Mouse (Mus musculus) midbrain, embryonic 16.5 days (tissue): ENCODE measurements at regions not wholly inside any gene's neighbourhood (a gene's known extent, or its start where the extent isn't known, plus 50 kb on each side); places are given as distances from the start of the nearest gene placed in this dataset.
"Not testable (repeated sequence)": the region's sequence is repeated elsewhere in the genome, so short reads cannot be mapped to it uniquely, and the experiment has no call there.

ENCODE experiments used
- ATAC-seq: fragments of 200-750 bp; cut with Nextera tagmentation; 2 replicates; pipeline ENCODE4 v1.8.0; 2017; ENCODE audit warnings: moderate TSS enrichment
- H3K27ac ChIP-seq: fragments of 300-500 bp; sonication (generic); 2 replicates; pipeline ENCODE4 v1.5.1; 2014; ENCODE audit warnings: mild to moderate bottlenecking, low read length, mixed read lengths
- H3K27me3 ChIP-seq: fragments of 300-500 bp; sonication (generic); 2 replicates; pipeline ENCODE4 v1.6.1; 2014; ENCODE audit warnings: low read depth, low read length, mixed read lengths; ENCODE audit not compliant: control insufficient read depth, insufficient read depth
- H3K36me3 ChIP-seq: fragments of 300-500 bp; sonication (generic); 2 replicates; pipeline ENCODE4 v1.6.1; 2014; ENCODE audit warnings: mild to moderate bottlenecking, low read length, moderate library complexity, mixed read lengths; ENCODE audit not compliant: control insufficient read depth, insufficient read depth
- H3K4me1 ChIP-seq: fragments of 300-500 bp; sonication (generic); 2 replicates; pipeline ENCODE4 v1.6.1; 2014; ENCODE audit warnings: mild to moderate bottlenecking, low read length, mixed read lengths; ENCODE audit not compliant: control insufficient read depth, insufficient read depth
- H3K4me2 ChIP-seq: fragments of 300-500 bp; sonication (generic); 2 replicates; pipeline ENCODE4 v1.6.1; 2014; ENCODE audit warnings: mild to moderate bottlenecking, low read length, mixed read lengths
- H3K4me3 ChIP-seq: fragments of 300-500 bp; sonication (generic); 2 replicates; pipeline ENCODE4 v1.5.1; 2014; ENCODE audit warnings: low read depth, mild to moderate bottlenecking, low read length, moderate library complexity, mixed read lengths
- H3K9ac ChIP-seq: fragments of 300-500 bp; sonication (generic); 2 replicates; pipeline ENCODE4 v1.6.1; 2014; ENCODE audit warnings: low read depth, low read length, mixed read lengths
- H3K9me3 ChIP-seq: fragments of 300-500 bp; sonication (generic); replicated peaks from 2 replicates; pipeline ENCODE4 v1.6.1; 2014; ENCODE audit warnings: mild to moderate bottlenecking, low read length, mixed read lengths; ENCODE audit not compliant: control insufficient read depth, poor library complexity, severe bottlenecking
- WGBS: fragments of 180-500 bp; shearing (Covaris S2); extraction: QIAGEN DNeasy Blood & Tissue Kit; methylation state at CpG from one replicate; pipeline ENCODE4 v1.1.7; 2014; 5-methylcytosine and 5-hydroxymethylcytosine counted together

GRCm38 (mm10) chr3:11323101-11323500, 987.6 kb upstream of the Gm38303 start:
- no peak overlapping the region for H3K4me3 ChIP-seq
- 61% methylated on average over 2 of the region's 2 CpGs for WGBS
- H3K4me2 ChIP-seq: no peak overlapping the region
- H3K36me3 ChIP-seq: no peaks in the 10 kb centered on the region
- H3K27ac ChIP-seq: no peak overlapping the region
- H3K9ac ChIP-seq: no peak overlapping the region
- ATAC-seq: no peak
- no peaks in the 10 kb centered on the region for H3K9me3 ChIP-seq
- H3K4me1 ChIP-seq: no peaks in the 10 kb centered on the region
- H3K27me3 ChIP-seq: no peaks in the 10 kb centered on the region

GRCm38 (mm10) chr3:11293001-11293400, 957.5 kb upstream of the Gm38303 start:
- ATAC-seq: no peak
- no peak overlapping the region for H3K4me3 ChIP-seq
- no peak overlapping the region for H3K27ac ChIP-seq
- H3K27me3 ChIP-seq: no peaks in the 10 kb centered on the region
- H3K4me1 ChIP-seq: no peaks in the 10 kb centered on the region
- no peak overlapping the region for H3K9ac ChIP-seq
- H3K9me3 ChIP-seq: no peaks in the 10 kb centered on the region
- 61% methylated on average over 3 of the region's 3 CpGs for WGBS
- no peak overlapping the region for H3K4me2 ChIP-seq
- no peaks in the 10 kb centered on the region for H3K36me3 ChIP-seq

- no peak overlapping the region for H3K27ac ChIP-seq
- H3K27me3 ChIP-seq: no peaks in the 10 kb centered on the region
- no peaks in the 10 kb centered on the region for H3K9me3 ChIP-seq
- no peak overlapping the region for H3K4me3 ChIP-seq
- no peaks in the 10 kb centered on the region for H3K4me1 ChIP-seq
- H3K36me3 ChIP-seq: no peaks in the 10 kb centered on the region
- no peak for ATAC-seq
- H3K9ac ChIP-seq: no peak overlapping the region
- H3K4me2 ChIP-seq: no peak overlapping the region
- WGBS: 85% methylated on average over 3 of the region's 3 CpGs
Measured at GRCm38 (mm10) chr3:11261052-11261451, 925.6 kb upstream of the Gm38303 start.

GRCm38 (mm10) chr3:11213996-11214395, 878.5 kb upstream of the Gm38303 start:
- no peak overlapping the region for H3K4me3 ChIP-seq
- no peak overlapping the region for H3K9ac ChIP-seq
- no peak for ATAC-seq
- no peaks in the 10 kb centered on the region for H3K9me3 ChIP-seq
- H3K27ac ChIP-seq: no peak overlapping the region
- no peaks in the 10 kb centered on the region for H3K4me1 ChIP-seq
- no peak overlapping the region for H3K4me2 ChIP-seq
- H3K27me3 ChIP-seq: no peaks in the 10 kb centered on the region
- WGBS: 91% methylated on average over 2 of the region's 2 CpGs
- H3K36me3 ChIP-seq: no peaks in the 10 kb centered on the region

GRCm38 (mm10) chr3:11212921-11213648, 877.6 kb upstream of the Gm38303 start:
- H3K9me3 ChIP-seq, H3K36me3 ChIP-seq, H3K27me3 ChIP-seq, H3K27ac ChIP-seq, ATAC-seq, H3K9ac ChIP-seq, H3K4me3 ChIP-seq, H3K4me1 ChIP-seq: not testable (repeated sequence)
- peak overlapping the region; percentile 34; the same call in 1 of the 2 replicates for H3K4me2 ChIP-seq
- 26% methylated on average over 9 of the region's 9 CpGs for WGBS

- 19% methylated on average over 4 of the region's 4 CpGs for WGBS
- not testable (repeated sequence) for H3K27ac ChIP-seq, H3K4me3 ChIP-seq, H3K4me2 ChIP-seq, H3K9me3 ChIP-seq, H3K9ac ChIP-seq, ATAC-seq, H3K27me3 ChIP-seq, H3K4me1 ChIP-seq, H3K36me3 ChIP-seq
Measured at GRCm38 (mm10) chr3:11212290-11212912, 876.9 kb upstream of the Gm38303 start.

- H3K4me3 ChIP-seq, H3K4me1 ChIP-seq, H3K27me3 ChIP-seq, H3K9ac ChIP-seq, H3K4me2 ChIP-seq, H3K36me3 ChIP-seq, ATAC-seq, H3K9me3 ChIP-seq, H3K27ac ChIP-seq: not testable (repeated sequence)
- WGBS: 43% methylated on average over 9 of the region's 10 CpGs
Measured at GRCm38 (mm10) chr3:11210920-11211811, 875.7 kb upstream of the Gm38303 start.

- no peak overlapping the region for H3K4me2 ChIP-seq
- no peaks in the 10 kb centered on the region for H3K27me3 ChIP-seq
- no peaks in the 10 kb centered on the region for H3K36me3 ChIP-seq
- no peak overlapping the region for H3K9ac ChIP-seq
- no peaks in the 10 kb centered on the region for H3K9me3 ChIP-seq
- H3K27ac ChIP-seq: no peak overlapping the region
- ATAC-seq: no peak
- no peaks in the 10 kb centered on the region for H3K4me1 ChIP-seq
- WGBS: 77% methylated on average over 2 of the region's 2 CpGs
- H3K4me3 ChIP-seq: no peak overlapping the region
Measured at GRCm38 (mm10) chr3:11174002-11174401, 838.5 kb upstream of the Gm38303 start.

- WGBS: 71% methylated on average over 1 of the region's 1 CpGs
- H3K27ac ChIP-seq: no peak overlapping the region
Measured at GRCm38 (mm10) chr3:11155350-11155749, 819.9 kb upstream of the Gm38303 start.

More at GRCm38 (mm10) chr3:11155350-11155749, 819.9 kb upstream of the Gm38303 start:
- Histone ChIP-seq H3K36me3 (no peaks in the 10 kb centered on the region), H3K4me3 (no peak overlapping the region), H3K9me3 (0 out of 2 replicates have a peak, but pooled peaks cover 3% of the 10 kb centered on the region), H3K27me3 (no peaks in the 10 kb centered on the region), H3K4me1 (no peaks in the 10 kb centered on the region; the same call in 1 of the 2 replicates), H3K9ac (no peak overlapping the region), H3K4me2 (no peak overlapping the region)
- no peak for ATAC-seq
